Mouse (Mus musculus) hindbrain, embryonic 15.5 days (tissue): ENCODE data around the gene Incenp. TPM values are rescaled to one million over a fixed set of nuclear protein-coding genes. Genes with fewer than 3 reads are reported as not detected.

Source experiments
- ATAC-seq: fragments of 200-750 bp; cut with Nextera tagmentation; 2 replicates; pipeline ENCODE4 v1.8.0; 2017; ENCODE audit warnings: low read depth, moderate number of reproducible peaks, moderate TSS enrichment; ENCODE audit not compliant: low FRiP score
- H3K27ac ChIP-seq: fragments of 300-500 bp; sonication (generic); replicated peaks from 2 replicates; pipeline ENCODE4 v1.5.1; 2015; ENCODE audit warnings: mild to moderate bottlenecking, inconsistent platforms
- H3K27me3 ChIP-seq: fragments of 300-500 bp; sonication (generic); 2 replicates; pipeline ENCODE4 v1.6.1; 2015; ENCODE audit warnings: control low read depth, inconsistent platforms
- H3K36me3 ChIP-seq: fragments of 300-500 bp; sonication (generic); 2 replicates; pipeline ENCODE4 v1.6.1; 2015; ENCODE audit warnings: control low read depth, inconsistent platforms
- H3K4me1 ChIP-seq: fragments of 300-500 bp; sonication (generic); replicated peaks from 2 replicates; pipeline ENCODE4 v1.6.1; 2015; ENCODE audit warnings: control low read depth, inconsistent platforms
- H3K4me2 ChIP-seq: fragments of 300-500 bp; sonication (generic); 2 replicates; pipeline ENCODE4 v1.6.1; 2015; ENCODE audit warnings: moderate library complexity, mild to moderate bottlenecking, inconsistent platforms
- H3K4me3 ChIP-seq: fragments of 300-500 bp; sonication (generic); 2 replicates; pipeline ENCODE4 v1.5.1; 2015; ENCODE audit warnings: mild to moderate bottlenecking, inconsistent platforms
- H3K9ac ChIP-seq: fragments of 300-500 bp; sonication (generic); 2 replicates; pipeline ENCODE4 v1.6.1; 2015; ENCODE audit warnings: inconsistent platforms
- H3K9me3 ChIP-seq: fragments of 300-500 bp; sonication (generic); 2 replicates; pipeline ENCODE4 v1.6.1; 2016; ENCODE audit warnings: control low read depth, inconsistent platforms
- WGBS: fragments of 180-500 bp; shearing (Covaris S2); methylation state at CpG from one replicate; pipeline ENCODE4 v1.1.7; 2015; 5-methylcytosine and 5-hydroxymethylcytosine counted together
- polyA plus RNA-seq: library from polyadenylated mRNA; unstranded; fragments of >200 nt; fragmentation: Nextera tagmentation; extraction: Ambion mirVana; gene quantifications from 2 replicates; pipeline ENCODE4 v1.2.1, GENCODE M21; 2015

The Incenp gene
- polyA plus RNA-seq, result 30.7 and 33.5 TPM in 2 replicates

DNA sequence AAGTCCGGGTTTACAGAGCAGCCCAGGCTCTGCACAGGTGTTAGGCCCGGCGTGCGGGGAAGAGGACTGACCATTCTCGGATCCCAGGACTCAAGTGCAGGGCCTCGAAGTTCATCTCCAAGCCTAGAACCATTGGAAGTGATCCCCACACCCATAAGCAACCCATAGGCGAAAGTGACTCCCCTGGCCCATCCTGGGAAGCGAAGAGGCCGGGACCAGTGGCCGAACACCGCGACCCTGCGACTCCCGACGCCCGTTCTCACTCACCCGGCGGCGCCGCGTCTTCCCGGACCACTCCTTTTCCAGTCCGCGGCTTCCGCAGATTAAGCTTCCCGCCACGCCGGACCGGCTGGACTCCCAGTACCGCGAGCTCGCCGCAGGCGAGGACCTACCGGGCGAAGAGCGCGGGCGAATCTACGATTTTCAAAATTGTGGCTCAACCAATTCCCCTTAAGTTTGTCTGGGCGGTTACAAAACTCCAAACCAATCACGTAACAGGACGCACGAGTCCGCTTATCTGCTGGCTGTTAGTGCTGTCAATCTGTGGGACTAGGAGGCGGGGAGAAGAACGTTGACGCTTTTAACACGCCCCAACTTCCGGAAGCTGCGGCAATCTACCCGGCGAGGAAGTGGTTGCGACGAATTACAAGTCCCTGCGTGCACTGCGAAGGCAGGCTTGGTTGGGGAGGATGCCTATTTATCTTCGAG, at the start of gene Incenp:
Incenp (minus strand) TSS at position 480 of the 708 bp plus-strand sequence.
- no peaks in the 10 kb centered on the region for H3K27me3 ChIP-seq
- H3K36me3 ChIP-seq, result peaks cover 2% of the 10 kb centered on the region; the same call in 1 of the 2 replicates
- peak within 1 kb of the TSS; percentile 83 for H3K4me2 ChIP-seq
- no peaks in the 10 kb centered on the region for H3K9me3 ChIP-seq
- H3K4me1 ChIP-seq, result peaks cover 21% of the 10 kb centered on the region
- peak within 1 kb of the TSS; percentile 92 for H3K27ac ChIP-seq
- peak; percentile 99 for ATAC-seq
- H3K4me3 ChIP-seq, result peak within 1 kb of the TSS; percentile 97
- under 1% methylated on average over 58 of the region's 58 CpGs for WGBS
- peak within 1 kb of the TSS; percentile 70 for H3K9ac ChIP-seq

DNA sequence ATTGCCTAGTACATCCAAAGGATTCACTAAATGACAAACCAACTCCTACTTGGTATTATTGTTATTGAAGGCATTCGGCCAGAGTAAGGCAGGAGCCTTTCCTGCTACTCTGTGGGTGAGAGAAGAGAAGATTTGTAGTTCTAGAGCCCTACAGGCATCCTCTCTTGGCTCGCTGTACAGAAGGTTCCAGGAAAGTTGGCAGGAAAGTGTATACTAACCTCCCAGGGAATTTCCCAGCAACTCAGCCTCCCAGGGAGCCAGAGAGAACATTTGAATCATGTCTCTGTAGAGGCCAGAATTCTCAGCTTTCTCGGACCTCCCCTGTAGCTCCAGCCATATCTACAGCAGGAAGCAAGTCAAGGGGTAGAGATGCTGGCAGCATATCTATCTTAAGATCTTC, 47.6 kb upstream of the Incenp start:
- no peak for ATAC-seq
- Histone ChIP-seq H3K27ac (no peak overlapping the region), H3K36me3 (no peaks in the 10 kb centered on the region), H3K9ac (no peak overlapping the region), H3K9me3 (no peaks in the 10 kb centered on the region), H3K4me2 (no peak overlapping the region), H3K4me1 (no peaks in the 10 kb centered on the region), H3K4me3 (no peak overlapping the region), H3K27me3 (no peaks in the 10 kb centered on the region)
- 78% methylated on average over 3 of the region's 3 CpGs for WGBS

DNA sequence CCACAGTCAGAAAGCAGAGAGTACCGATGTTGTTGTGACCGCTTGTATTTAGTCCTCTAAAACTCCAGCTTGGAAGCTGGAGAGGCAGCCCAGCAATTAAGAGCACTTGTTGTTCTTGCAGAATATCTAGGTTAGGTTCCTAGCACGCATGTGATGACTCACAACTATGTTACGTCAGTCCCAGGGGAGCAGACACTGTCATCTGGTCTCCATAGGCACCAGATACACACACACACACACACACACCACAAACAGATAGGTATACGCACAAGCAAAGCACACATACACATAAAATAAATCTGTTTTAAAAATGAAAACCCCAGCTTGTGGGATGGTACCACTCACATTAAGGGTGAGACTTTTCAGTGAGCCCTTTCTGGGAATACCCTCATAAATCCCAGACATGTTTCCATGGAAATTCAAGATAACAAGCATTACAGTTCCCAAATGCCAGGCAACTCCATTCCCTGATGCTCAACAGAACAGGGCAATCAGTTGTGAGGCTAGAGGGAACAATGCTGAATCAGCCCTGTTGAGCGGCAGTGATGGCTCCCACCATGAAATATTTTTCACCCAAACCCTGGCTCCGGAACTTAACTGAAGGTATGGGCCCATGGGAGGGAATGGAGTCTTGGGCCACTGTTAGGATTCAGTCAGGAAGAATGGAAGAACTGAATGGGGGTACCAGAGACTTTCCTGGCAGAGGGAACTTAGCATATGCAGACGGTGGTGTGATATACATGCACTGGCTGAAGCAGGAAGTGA, 46.6 kb upstream of the Incenp start:
- ATAC-seq, result no peak
- no peak overlapping the region for H3K4me2 ChIP-seq

DNA sequence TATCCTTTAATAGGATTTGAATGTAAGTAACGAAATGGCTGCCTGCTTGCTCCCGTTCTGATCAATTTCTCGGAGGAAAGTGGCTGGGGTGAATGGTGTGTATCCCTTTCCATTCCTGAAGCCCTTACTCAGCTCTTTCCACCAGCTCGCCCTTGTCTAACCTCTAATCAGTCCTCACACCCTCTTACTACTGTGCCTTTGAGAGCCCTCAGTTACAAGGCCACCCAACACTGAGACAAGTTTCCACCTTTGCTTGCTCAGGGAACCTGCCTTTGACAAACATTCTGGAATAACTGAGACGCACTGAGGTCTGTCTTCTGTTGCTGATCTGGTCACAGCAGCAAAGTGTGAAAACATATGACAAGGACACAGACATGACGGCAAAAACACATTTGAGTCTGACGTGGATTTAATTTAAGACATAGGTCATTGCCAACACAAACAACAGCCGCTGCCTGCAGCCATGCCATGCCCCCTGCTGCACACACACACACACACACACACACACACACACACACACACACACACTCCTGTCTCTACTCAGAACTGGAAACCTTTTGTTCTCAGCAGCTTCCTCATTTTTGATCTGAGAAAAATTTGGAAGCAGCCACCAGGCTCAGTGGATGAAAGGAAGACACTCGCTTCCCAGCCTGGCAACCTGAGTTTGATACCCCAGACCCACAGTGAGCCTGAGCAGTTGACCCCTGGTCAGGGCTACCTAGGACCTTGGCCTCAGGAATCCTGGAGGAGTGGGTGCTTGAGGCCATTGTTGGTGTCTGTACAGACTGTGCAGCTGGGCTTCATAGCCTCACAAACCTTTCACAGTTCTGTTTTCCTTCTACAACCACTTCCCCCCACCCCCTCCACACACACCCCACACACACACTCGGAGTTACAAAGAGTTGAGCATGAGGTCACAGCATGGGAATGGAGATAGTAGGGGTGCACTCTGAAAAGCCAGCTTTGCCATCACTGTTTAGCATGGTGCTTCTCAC, 43.5 kb upstream of the Incenp start:
- H3K27ac ChIP-seq, result no peak overlapping the region

More for the DNA sequence above, 46.6 kb upstream of the Incenp start:
- 91% methylated on average over 8 of the region's 8 CpGs for WGBS
- Histone ChIP-seq H3K9me3 (no peaks in the 10 kb centered on the region), H3K4me3 (no peak overlapping the region), H3K4me1 (no peaks in the 10 kb centered on the region), H3K27ac (no peak overlapping the region), H3K27me3 (no peaks in the 10 kb centered on the region), H3K9ac (no peak overlapping the region), H3K36me3 (no peaks in the 10 kb centered on the region)

DNA sequence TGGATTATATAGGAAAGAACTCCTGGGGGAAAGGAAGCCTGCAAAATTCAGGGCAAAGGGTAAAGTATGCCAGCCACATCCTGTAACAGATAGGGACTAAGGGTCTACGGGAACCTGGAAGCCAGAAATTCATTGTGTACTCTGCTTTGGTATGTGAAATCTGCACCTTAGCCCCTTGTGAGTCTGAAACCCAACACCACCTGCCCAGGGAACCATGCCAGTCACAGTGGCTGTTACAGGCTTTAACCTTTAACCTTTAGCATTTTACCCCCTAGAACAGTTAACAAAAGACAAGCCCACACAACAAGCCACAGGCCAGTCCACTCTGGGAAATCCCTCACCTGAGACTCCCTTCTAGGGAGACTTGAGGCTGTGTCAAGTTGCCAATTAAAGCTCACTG, 42.5 kb upstream of the Incenp start:
- no peak overlapping the region for H3K9ac ChIP-seq
- no peaks in the 10 kb centered on the region for H3K36me3 ChIP-seq
- no peak overlapping the region for H3K4me3 ChIP-seq
- WGBS, result 72% methylated on average over 1 of the region's 1 CpGs
- no peaks in the 10 kb centered on the region for H3K9me3 ChIP-seq
- no peak for ATAC-seq
- H3K27me3 ChIP-seq, result no peaks in the 10 kb centered on the region
- no peak overlapping the region for H3K27ac ChIP-seq
- H3K4me2 ChIP-seq, result no peak overlapping the region
- no peaks in the 10 kb centered on the region for H3K4me1 ChIP-seq

More for the DNA sequence above, 43.5 kb upstream of the Incenp start:
- no peak overlapping the region for H3K4me2 ChIP-seq
- ATAC-seq, result no peak
- no peaks in the 10 kb centered on the region for H3K4me1 ChIP-seq
- H3K9ac ChIP-seq, result no peak overlapping the region
- WGBS, result 64% methylated on average over 10 of the region's 10 CpGs
- H3K9me3 ChIP-seq, result no peaks in the 10 kb centered on the region
- no peaks in the 10 kb centered on the region for H3K36me3 ChIP-seq
- H3K4me3 ChIP-seq, result no peak overlapping the region
- no peaks in the 10 kb centered on the region for H3K27me3 ChIP-seq

DNA sequence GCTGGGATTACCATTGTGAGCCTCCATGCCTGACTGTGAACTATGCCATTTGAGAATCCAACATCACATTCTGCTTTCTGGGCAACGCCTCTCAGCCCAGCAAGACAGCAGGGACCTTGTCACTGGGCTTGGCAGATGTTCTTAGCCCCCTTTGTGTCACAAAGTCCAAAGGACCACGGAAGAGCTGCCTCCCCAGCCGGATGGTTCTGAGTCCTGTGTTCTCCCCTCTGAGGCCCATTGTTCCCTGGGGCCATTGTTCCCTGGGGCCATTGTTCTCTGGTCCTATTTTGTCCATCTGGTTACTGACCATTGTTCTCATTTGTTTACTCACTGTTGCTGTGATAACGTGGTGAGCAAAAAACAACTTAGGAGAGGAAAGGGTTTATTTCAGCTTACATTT, 41.6 kb upstream of the Incenp start:
- no peak for ATAC-seq
- H3K36me3 ChIP-seq, result no peaks in the 10 kb centered on the region
- H3K9me3 ChIP-seq, result no peaks in the 10 kb centered on the region
- H3K9ac ChIP-seq, result no peak overlapping the region
- WGBS, result 9% methylated on average over 4 of the region's 4 CpGs
- no peak overlapping the region for H3K4me3 ChIP-seq
- H3K27me3 ChIP-seq, result no peaks in the 10 kb centered on the region
- no peak overlapping the region for H3K27ac ChIP-seq
- no peak overlapping the region for H3K4me2 ChIP-seq
- no peaks in the 10 kb centered on the region for H3K4me1 ChIP-seq

DNA sequence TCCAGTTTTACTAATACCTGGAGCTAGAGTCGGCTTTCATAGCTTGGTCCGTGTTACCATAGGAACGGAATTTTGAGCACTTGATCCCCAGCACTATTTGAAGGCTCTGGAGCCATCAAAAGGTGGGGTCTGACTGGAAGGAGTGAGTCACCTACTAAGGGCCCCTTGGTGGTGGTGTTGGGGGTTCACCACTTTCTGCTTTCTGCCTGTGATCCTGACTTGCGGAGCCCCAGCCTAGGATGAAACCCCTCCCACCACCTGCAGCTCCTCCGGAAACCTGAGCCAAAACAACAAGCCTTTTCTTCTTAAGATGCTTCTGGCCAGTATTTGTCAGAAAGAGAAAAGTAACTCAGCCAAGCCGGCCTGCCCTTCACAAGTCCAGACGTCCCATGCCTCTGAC, 40.5 kb upstream of the Incenp start:
- 66% methylated on average over 7 of the region's 7 CpGs for WGBS
- Histone ChIP-seq H3K9ac (no peak overlapping the region), H3K9me3 (no peaks in the 10 kb centered on the region), H3K27me3 (no peaks in the 10 kb centered on the region), H3K36me3 (no peaks in the 10 kb centered on the region), H3K4me2 (no peak overlapping the region), H3K4me1 (no peaks in the 10 kb centered on the region), H3K4me3 (no peak overlapping the region), H3K27ac (no peak overlapping the region)
- ATAC-seq, result no peak

DNA sequence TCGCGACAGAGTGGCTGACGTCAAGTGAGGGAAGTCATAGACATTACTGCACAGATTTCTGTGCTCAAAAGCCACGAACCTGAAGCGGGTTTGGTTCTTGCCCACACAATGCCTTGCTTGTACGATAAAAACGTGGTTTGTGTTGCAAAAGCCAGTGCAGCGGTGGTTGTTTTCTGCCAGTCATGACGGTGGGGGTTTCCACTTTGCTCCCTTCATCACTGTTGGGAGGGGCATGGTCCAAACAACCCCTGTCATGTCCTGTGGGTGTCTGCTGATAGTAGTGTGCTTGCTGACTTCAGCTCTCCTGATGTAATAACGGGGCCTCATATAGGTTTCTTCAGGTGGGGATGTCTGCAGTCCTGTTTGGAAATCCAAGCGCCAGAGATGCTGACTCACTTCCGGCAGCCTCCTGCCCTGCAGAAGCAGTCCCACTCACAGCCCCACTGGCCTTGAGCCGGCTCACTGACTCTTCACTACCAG, 39.5 kb upstream of the Incenp start:
- ATAC-seq, result no peak
- Histone ChIP-seq H3K4me1 (no peaks in the 10 kb centered on the region), H3K9ac (no peak overlapping the region), H3K9me3 (no peaks in the 10 kb centered on the region), H3K27ac (no peak overlapping the region), H3K27me3 (no peaks in the 10 kb centered on the region), H3K4me3 (no peak overlapping the region), H3K36me3 (no peaks in the 10 kb centered on the region), H3K4me2 (no peak overlapping the region)
- 76% methylated on average over 13 of the region's 13 CpGs for WGBS

DNA sequence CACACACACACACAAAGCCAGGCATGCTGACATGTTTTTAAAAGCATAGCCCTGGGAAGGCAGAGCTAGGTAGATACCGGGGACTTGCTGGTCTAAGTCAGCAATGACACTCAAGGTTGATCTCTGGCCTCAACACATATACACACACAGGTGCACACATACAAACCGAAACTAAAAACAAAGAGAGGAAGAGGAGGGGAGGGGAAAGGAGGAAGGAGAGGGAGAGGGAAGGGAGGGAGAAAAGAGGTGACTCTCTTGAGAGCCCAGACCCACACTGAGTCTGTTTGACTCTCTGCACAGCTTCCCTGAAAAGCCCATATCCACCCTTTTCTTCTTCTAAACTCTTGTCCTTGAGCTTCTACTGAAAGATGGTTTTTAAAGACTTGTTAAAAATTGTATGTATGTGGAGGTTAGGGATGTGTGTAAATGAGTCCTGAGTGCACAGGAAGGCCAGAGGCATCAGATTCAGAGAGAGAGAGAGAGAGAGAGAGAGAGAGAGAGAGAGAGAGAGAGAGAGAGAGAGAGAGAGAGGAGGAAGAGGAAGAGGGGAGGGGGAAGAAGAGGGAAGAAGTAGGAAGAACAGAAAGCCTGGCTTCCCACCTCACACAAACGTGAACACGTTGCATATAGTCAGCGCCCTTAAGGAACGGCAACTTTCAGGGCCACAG, 38.9 kb upstream of the Incenp start:
- Histone ChIP-seq H3K9ac (no peak overlapping the region), H3K36me3 (no peaks in the 10 kb centered on the region), H3K4me2 (no peak overlapping the region), H3K9me3 (no peaks in the 10 kb centered on the region), H3K4me1 (no peaks in the 10 kb centered on the region), H3K27ac (no peak overlapping the region), H3K27me3 (no peaks in the 10 kb centered on the region), H3K4me3 (no peak overlapping the region)
- 83% methylated on average over 6 of the region's 6 CpGs for WGBS
- ATAC-seq, result no peak

DNA sequence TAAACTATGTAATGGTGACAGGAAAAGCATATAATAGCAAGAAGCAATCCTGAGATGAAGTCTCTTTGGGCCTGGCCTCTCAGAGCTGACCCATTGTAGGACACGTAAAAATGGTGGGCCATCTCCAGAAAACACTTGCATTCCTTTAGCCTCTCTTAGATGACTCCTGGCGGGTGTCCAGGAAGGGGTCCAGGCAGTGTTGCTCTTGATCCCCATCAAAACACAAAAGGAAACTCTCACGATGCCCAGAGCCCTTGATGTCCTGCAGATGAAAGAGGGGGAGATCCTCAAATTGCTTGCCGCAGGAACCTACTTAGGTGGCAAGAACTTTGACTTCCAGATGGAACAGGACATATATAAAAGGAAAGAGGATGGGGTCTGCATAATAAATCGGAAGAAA, 38.1 kb upstream of the Incenp start:
- Histone ChIP-seq H3K27me3 (no peaks in the 10 kb centered on the region), H3K4me3 (no peak overlapping the region), H3K9me3 (no peaks in the 10 kb centered on the region), H3K36me3 (no peaks in the 10 kb centered on the region), H3K9ac (no peak overlapping the region), H3K4me1 (no peaks in the 10 kb centered on the region), H3K4me2 (no peak overlapping the region), H3K27ac (no peak overlapping the region)
- 66% methylated on average over 5 of the region's 5 CpGs for WGBS
- ATAC-seq, result no peak

DNA sequence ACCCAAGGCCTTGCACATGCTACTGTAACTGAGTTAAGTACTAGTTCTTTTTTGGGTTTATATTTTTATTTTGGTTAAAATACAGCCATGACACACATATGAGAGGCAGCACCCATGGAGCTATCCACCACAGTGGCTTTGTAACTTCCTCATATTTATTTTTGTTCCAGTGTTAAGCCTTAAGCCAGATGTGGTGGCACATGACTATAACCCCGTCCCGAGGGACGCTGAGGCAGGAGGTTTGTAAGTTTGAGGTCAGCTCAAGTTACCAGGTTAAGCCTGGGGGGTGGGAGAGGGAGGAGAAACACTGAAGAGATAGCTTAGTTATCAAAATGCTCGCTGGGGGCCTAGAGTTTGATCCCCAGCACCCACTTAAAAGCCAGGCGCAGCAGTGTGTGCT, 37.2 kb upstream of the Incenp start:
- H3K4me1 ChIP-seq, result no peaks in the 10 kb centered on the region
- H3K9ac ChIP-seq, result no peak overlapping the region
- 77% methylated on average over 5 of the region's 5 CpGs for WGBS
- H3K4me3 ChIP-seq, result no peak overlapping the region
- no peak overlapping the region for H3K4me2 ChIP-seq
- no peaks in the 10 kb centered on the region for H3K9me3 ChIP-seq
- no peak for ATAC-seq
- H3K27me3 ChIP-seq, result no peaks in the 10 kb centered on the region
- H3K36me3 ChIP-seq, result no peaks in the 10 kb centered on the region
- H3K27ac ChIP-seq, result no peak overlapping the region
